Mouse (Mus musculus) heart, adult 18-20 months (tissue): ENCODE data around the gene Cenpb. TPM values are rescaled to one million over a fixed set of nuclear protein-coding genes. Genes with fewer than 3 reads are reported as not detected.

ENCODE experiments used
- DNase-seq, 2 experiments: peaks; one replicate each; pipeline ENCODE4 v3.0.0; 2021 to 2022; ENCODE audit warnings: mixed read lengths in 1 of 2
- total RNA-seq, 2 experiments: library from RNA; stranded (reverse); gene quantifications; 2 replicates each; pipeline ENCODE4 v1.2.3; 2021

Gene Cenpb
- total RNA-seq, 2 experiments from 2014 or later: 76.7 to 79.6 TPM

DNA sequence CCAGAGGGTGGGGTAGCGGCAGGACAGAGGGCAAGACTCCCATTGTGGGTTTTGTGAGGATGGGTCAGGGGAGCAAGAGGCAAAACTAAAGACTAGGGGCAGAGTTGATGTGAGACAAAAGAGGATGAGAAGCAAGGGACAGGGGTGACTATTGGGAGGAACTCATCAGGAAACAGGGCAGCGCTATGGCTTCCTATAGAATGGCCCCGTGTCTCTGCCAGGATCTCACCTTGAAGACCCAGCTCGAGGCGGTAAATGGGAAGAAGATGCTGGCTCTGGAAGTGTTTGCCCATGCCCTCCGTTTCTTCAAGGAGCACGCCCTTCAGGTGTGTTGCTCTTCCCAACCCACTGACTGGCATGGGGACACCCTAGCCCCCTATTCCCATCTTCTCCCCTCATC lies 41.1 kb downstream of the Cenpb start:
- no peak for DNase-seq

DNA sequence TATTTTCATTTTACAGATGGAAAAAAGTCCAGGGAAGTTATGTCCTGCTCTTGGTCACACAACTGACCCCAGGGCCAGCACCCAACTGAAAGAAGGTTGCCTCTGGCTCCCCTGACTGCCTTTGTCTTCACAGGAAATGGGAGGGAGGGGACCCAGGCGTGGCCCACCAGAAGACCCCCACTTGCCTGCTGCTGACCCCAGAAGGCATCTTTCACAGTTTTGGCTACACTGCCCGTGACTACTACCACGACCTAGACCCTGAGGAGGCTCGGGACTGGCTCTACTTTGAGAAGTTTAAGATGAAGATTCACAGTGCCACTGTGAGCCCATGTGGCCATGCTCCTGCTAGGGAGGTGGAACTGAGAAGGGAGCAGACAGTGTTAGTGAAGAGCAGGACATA lies 41.6 kb downstream of the Cenpb start:
- peak in 1 of 2 experiments; percentile 4 for DNase-seq

DNA sequence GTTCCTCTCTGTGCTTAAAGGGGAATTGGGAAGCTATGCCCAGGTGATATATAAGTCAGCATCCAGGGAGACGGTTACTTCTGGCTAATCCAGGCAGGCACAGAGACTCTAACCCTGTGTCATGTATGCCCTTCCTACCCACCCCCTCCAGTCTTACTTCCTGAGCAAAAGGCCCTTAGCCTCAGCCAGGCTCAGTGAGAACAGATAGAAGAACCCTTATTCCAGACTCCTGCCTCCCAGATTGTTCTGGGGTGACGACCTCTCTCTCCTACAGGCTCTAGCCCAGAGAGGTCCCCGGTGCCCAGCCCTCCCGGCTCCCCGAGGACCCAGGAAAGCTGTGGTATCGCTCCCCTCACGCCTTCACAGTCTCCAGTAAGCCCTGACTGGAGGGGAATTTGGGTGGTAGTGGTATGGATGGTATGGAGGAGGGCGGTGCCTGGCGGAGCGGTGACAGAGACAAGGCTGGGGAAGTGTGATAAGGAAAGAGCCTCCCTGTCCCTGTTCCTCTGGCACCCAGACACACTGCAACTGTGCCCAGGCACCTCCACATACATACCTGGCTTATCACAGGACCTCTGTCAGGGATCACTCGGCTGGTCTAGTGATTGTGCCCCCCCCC lies 44.2 kb downstream of the Cenpb start:
- peak in 1 of 2 experiments; percentile 9 for DNase-seq

DNA sequence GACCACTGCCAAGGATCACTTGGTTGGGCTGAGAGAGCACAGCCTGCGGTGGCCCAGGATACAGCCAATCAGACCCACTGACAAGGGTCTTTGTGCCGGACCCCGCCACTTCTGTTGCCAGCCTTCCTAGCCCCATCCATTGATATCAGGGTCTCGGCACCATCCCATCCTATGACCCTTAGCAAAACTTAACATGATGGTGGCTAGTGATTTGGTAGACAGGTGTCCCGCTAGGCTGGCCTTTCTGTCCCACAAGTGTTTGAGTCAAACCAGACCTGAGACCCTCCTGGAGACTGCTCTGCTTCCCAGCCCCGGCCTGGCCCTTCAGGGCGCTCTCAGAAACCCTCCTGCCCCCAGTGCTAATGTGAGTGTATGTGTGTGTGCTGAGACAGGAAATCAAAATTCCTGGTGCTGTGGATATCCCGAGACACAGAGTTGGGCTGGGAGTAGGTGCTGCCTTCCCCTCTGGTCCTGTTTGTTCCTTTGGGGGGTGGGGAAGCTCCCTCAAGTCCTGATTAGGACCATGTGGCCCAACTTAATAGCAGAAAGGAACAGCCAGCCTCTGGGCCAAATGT lies 45.0 kb downstream of the Cenpb start:
- DNase-seq: peak in 1 of 2 experiments; percentile 21

DNA sequence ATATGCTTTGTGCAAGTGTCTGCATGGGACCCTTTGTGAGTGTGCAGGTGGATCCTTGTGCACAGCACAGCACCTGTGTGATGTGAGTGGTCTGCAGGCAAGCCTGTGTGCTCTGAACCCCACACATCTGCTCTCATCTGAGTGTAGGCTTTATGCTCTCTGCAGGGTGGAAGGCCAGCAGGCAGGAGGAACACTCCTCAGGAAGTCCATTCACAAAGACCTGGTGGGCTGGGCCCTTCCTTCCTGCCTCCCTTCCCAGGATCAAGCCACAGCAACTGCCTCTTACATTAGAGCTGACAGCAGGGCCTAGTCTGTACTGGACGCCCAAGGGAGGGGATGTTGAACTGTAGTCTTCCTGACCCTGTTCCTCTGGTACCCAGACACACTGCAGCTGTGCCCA lies 45.5 kb downstream of the Cenpb start:
- peak; percentile 56 to 89 for DNase-seq

DNA sequence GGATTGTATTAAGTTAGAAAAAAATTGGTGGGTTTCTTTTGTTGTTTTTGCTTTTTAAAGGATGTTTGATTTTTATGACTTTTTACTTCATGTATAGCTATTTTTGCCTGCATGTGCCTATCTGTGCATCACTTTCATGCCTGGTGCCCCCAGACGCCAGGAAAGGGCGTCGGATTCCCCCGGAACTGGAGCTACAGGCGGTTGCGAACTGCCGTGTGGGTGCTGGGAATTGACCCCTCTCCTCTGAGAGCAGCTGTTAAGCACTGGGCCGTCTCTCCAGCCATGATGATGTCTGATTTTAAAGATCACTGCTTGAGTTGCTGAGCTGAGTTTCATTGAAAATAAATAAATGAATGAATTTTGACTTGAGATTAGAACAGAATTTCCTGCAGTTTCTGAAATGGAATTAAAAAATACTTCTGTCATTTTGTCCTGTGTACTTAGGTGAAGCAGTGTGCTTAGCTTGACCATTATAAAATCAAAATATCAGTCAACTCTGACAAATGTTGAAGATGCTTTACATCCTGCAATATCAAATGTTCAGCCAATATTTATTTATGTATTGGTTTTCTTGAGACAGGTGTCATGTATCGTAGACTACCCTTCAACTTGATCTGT lies 46.8 kb downstream of the Cenpb start, which contains the start of gene Gm11037:
Gene Gm11037 (plus strand): TSS at position 568 of the 618 bp plus-strand sequence.
- DNase-seq: no peak

DNA sequence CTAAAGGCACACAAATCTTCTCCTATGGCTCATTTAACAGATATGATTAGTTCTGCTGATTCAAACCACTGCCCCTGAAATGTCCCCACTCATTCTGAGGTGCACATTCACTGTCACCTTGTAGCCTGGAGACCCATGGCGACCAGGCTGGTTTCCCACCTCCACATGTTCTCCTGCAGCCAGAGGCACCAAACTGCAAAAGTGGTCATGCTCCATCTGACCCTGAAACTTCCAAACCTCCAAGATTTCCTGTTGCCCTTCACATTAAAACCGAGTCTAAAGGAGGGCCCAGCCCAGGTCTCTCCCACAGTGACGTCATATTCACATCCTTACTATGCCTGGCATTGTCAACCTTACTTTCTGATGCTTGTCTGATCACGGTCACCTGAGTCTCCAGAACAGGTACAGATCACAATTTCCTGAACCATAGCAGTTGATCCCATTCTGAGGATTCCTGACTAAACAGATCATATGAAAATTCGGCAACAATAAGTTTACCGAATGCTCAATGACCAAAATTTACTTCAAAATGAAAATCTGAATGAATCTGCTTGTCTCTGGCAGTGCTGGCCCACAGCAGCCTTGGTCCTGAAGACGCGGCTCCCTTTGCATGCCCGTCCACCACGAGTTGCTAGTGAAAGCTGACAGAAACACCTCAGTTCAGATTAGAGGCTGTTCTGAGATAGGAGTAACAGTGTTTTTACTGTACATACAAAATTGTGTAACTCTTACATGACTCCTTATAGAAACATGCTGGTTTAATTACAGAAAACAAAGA lies 47.6 kb downstream of the Cenpb start:
- no peak for DNase-seq

DNA sequence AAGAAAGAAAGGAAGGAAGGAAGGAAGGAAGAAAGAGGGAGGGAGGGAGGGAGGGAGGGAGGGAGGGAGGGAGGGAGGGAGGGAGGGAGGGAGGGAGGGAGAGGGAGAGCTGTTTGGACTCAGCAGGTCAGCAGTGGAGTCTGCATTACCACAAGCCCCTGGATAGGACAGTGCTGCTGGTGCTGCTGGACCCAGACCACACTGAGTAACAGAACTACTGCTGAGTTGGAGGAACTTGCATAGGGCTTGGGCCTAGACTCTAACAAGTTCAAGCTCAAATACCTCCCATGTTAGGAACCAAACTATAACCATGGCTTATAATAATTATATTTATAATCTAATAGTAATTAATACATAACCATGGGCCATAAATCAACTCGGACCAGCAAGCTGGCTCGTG lies 49.0 kb downstream of the Cenpb start:
- no peak for DNase-seq

DNA sequence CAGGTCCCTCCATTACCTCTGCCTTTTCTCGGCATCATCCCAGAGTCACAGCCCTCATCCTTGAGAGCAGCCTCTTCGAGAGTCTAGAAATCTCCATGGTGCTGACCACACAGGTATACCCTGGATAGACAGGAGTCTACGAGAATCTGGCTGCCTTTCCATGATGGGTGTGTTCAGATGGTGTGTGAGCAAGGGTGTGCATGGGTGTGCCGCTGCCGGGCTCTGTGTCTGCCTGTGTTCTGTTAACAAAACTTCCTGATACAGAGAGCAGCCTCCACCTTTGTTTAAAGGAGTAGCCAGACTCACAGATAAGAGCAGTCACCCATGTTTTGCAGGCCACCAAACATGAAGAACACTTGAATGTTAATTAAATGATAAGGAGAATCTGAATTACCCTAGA lies 50.0 kb downstream of the Cenpb start:
- DNase-seq: peak; percentile 47 to 74

DNA sequence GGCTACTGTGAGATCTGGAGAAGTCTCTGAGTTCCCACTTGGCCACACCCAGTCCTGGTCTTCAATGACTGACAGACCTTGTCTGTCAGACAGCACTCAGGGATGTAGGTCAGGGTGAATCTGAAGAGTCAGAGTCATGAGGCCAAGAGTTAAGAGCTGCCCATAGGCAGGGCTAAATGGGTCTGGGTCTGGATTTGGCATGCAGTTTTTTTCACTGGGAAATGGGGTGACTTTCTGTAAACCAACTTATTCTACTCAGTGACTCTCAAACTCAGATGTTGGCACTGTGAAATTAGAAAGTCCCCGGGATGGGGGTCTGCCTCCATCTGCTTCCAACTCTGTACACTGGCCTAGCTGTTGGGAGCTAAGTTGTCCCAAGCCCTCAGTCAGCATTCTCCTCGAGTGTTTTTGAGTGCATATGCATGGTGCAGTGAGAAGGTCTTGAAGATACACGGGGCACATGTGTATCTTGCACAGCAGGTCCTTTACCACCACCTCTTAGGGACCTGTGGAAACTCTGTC lies 51.2 kb downstream of the Cenpb start:
- DNase-seq: no peak

DNA sequence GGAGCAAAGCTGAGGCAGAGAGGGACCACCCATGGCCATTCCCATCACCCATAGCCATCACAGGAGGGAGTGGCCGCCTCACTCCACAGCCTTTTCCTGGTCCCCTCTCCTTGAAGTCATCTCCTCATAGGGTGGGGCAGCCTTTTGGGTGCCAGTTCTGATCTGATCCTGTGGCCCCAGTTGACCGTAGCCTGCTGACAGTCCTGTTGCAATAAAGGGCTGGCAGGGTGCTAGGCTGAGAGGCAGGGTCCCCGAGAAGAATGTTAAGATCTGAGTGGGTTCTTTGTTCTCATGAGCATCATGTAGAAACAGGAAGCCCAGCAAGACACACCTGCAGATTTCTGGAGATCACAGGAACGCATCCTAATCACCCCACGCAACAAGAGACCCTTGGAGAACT lies 51.7 kb downstream of the Cenpb start:
- peak; percentile 52 to 74 for DNase-seq

DNA sequence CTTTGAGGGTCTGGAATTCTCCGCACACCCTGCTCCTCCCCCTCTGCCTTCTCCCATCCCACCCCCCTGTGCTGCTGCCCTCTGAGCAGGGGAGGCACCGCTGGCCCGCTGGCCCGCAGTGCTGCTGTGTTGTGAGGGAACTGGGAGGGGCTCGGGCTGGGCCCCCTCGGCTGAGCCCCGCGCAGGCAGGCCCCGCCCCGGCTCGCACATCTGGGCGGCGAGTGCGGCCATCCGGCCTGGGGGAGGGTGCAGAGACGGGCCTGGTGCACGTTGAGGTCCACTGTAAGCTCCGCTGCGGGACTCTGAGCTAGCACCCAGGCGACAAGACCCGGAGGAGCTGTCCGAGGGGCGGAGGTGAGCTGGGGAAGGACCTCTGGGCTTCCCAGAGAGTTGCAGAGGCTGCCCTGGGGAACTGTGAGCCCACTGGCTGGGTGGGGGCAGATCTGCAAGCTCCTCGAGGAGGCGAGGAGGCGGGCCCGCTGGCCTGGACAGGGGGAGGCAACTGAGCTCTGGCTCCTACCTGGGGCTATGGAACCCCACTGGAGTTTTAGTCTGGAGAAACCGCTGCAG lies 52.6 kb downstream of the Cenpb start, which contains the start of gene Hspa12b:
Gene Hspa12b (plus strand): TSS at position 120 of the 570 bp plus-strand sequence.
- peak; percentile 77 to 88 for DNase-seq

DNA sequence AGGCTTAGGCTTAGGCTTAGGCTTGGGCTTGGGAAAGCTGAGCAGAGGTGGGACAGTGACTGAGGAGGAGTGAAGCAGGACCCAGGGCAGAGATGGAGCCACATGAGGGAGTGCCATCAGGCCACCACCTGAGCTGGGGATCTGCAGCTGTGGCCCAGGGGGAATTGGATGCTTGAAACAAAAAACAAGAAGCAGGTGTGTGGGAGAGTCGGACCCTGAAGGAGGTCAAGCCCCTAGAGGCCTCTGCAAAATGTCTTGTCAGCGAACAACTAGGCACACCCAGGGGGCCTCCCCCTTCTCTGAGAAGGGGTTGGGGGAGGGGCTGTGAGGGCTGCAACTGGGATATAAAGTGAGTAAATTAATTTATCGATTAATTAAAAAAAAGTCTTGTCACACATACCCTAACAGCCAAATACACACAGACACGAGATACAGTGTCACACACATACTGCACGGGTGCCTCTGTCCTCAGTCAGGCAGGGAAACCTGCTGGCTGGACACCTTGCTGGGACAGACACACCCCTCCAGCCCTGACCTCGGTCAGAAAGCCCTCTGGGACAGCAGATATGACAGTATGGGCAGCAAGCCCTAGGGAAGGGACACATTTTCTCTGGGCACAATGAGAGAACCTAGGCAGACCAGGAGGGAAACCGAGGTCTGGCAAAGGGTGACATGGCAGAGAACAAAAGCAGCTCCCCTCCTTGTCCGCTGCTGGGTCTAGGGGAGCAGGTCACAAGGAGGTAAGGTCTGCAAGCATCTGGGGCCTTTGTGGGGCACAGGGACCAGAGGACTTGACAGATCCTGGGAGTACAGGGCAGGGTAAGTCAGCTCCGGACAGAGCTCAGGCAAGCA lies 53.7 kb downstream of the Cenpb start:
- DNase-seq: no peak

Other genes with a start within 250 kb of the Cenpb start
- gene Gfra4, start 137.0 kb downstream of the Cenpb start, total RNA-seq: 10 to 100 TPM in 1 of 2 experiments, 1 to 10 TPM in 1; 6.2 to 10.2 TPM
- gene Adam33, start 116.3 kb downstream of the Cenpb start, total RNA-seq: 1 to 10 TPM; 1.3 to 1.9 TPM
- gene Siglec1, start 93.3 kb downstream of the Cenpb start, total RNA-seq: 1 to 10 TPM; 1.9 to 6.5 TPM
- 10 to 100 TPM; 30.6 to 30.7 TPM for gene Hspa12b, start 52.8 kb downstream of the Cenpb start, total RNA-seq
- not detected for gene Gm11037, start 46.6 kb downstream of the Cenpb start, total RNA-seq
- 10 to 100 TPM in 1 of 2 experiments, 1 to 10 TPM in 1; 9.7 to 17.7 TPM for gene 1700037H04Rik, start 20.0 kb downstream of the Cenpb start, total RNA-seq
- 1 to 10 TPM; 2.9 to 5.9 TPM for gene Cdc25b, start 6.9 kb upstream of the Cenpb start, total RNA-seq
- 1 to 10 TPM; 4.7 to 5.5 TPM for gene Spef1, start 7.2 kb upstream of the Cenpb start, total RNA-seq
- 10 to 100 TPM; 36.7 to 41.7 TPM for gene Ap5s1, start 27.0 kb upstream of the Cenpb start, total RNA-seq
- 10 to 100 TPM; 64.0 to 78.2 TPM for gene Mavs, start 54.0 kb upstream of the Cenpb start, total RNA-seq
- 10 to 100 TPM; 21.4 to 23.1 TPM for gene Pank2, start 82.4 kb upstream of the Cenpb start, total RNA-seq
- 1 to 10 TPM; 3.9 to 4.1 TPM for gene Rnf24, start 172.8 kb upstream of the Cenpb start, total RNA-seq